Mouse (Mus musculus): ENCODE measurements around the gene Ppcdc.
"Not testable (repeated sequence)": the region's sequence is repeated elsewhere in the genome, so short reads cannot be mapped to it uniquely, and the experiment has no call there.

GRCm38 (mm10) chr9:57427123-57427522 is 12.8 kb downstream of the Ppcdc start:
- TF ChIP-seq CTCF, EP300 (IDR thresholded peaks at IDR 0.05; ENCODE audit: low read depth): not testable (repeated sequence)
